Mouse (Mus musculus) layer of hippocampus, postnatal 14 days (tissue): ENCODE results near the gene Kcnq4. TPM values are rescaled to one million over a fixed set of nuclear protein-coding genes. Genes with fewer than 3 reads are reported as not detected.

Experiments used
- DNase-seq, 2 experiments: peaks; one replicate each; pipeline ENCODE4 v3.0.0; 2021 to 2022; ENCODE audit warnings: low spot score in 2 of 2, mixed read lengths in 1 of 2
- total RNA-seq, 2 experiments: library from RNA; stranded (reverse); gene quantifications; 2 replicates each; pipeline ENCODE4 v1.2.3; 2021

Gene Kcnq4
- total RNA-seq, 2 experiments from 2014 or later = 7.4 TPM

- no peak for DNase-seq
These were observed 22.2 kb downstream of the Kcnq4 start for GRCm38 (mm10) chr4:120726174-120726573.

DNA sequence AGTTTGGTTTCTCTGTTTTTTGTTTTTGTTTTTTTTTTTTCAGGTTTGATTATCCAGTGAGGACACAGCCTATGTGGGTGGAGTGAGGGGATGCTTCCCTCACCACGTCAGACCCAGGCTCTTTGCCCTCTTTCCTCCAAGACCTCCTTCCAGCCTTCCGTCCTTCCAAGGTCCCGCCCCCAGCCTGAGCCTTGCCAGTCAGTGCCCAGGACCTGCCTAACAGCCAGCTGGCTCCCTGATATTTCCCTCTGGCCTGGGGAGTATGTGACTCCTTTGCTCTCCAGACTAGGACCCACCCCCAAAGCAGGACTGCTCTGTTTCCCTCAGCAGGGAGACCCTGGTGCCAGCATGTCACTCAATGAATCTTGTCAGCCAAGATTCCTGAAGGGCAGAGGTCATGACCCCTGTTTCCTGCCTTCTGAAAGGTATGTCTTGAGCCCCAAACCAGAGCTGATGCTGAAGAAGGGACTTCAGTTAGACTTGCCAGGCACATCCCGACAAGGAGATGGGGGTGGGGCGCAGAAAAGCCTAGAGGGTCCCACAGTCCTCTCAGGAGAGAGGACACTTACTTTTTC, 22.8 kb downstream of the Kcnq4 start:
- no peak for DNase-seq

- no peak for DNase-seq
These were observed 26.8 kb downstream of the Kcnq4 start for GRCm38 (mm10) chr4:120721574-120721973.

DNA sequence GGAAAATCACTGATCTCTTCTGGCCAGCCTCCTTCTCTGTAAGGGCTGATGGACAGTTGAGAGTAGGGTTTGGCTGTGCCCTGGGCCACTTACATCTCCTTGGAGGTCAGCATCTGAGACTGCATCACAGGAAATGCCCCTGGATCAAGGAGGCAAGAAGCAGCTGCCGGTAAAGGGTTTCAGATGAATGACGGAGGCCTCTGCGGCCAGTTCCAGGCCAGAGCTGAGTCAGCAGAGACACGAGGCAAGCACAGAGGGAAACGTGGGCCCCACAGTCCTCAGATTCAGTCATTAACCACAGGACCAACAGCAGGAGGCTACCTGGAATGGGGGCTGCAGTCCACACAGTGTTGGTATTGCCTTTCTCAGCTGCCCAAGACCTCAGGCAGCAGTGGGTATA, 29.3 kb downstream of the Kcnq4 start:
- no peak for DNase-seq

DNA sequence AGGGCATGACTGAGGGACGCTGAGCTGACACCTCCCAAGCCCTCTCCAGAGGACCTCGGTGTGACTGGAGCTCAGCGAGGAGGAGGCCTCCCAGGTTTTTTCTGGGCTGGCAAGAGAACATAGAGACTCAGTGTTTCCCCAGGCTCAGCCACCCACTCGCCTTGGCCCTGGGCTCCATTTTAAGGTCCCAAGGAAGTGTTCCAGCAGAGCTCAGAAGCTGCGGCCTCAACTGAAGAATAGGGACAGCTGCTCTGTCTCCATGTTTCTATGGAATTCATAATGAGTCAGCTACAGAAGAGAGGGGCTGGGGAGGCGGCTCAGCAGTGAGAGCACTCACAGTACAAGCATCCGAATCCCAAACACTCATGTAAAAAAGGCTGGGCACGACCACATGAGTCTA, 30.8 kb downstream of the Kcnq4 start:
- DNase-seq = peak; percentile 32 to 47

DNA sequence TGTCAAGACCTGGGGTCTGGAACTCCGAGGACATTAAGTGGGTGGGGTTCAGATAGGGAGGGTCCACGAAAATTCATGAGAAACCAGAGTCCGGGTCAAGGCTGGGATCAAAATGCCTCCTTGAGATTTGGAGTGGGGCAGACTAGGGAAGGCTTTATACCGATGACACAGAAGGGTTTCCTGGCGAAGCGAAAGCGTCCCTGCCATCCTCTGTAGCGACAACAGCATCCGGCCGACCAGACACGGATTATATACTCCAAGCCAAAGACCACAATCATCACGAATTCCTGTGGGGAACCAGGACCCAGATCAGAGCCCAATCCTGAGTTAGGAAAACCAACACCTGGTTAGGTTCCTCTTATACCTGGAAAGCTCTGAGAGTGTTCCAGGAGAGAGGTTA, 31.6 kb downstream of the Kcnq4 start:
- no peak for DNase-seq

GRCm38 (mm10) chr4:120716141-120716571, 32.3 kb downstream of the Kcnq4 start:
- DNase-seq = no peak

DNA sequence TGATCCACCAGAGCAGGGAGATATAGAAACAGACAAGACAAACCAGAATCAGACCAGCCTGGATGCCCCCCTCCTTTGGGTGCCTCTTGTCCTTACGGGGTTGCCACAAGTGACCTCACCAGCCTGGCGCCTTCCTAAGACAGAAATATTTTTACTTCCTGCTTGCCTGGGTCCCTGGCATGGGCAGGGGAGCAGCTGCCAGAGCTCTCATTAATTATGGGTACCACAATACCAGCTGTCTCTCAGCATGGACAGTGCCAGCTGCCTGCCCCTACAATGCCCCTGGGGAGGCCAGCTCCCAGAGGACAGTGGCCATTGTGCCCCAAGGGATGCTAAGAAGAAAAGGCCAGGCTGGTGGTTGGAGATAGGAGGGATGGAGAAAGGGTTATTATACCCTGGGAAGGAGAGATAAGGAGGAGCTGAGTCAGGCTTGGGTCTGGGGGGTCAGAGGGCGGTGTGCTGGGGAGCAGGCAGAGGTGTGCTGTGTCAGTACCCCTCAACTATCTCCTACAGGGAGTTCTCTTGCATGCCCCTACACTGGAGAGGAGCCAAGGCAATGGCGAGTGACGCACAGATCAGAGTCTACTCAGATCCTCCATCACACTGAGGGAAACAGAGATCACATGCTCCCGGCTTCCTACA, 34.4 kb downstream of the Kcnq4 start:
- peak; percentile 32 to 46 for DNase-seq

- DNase-seq = peak in 1 of 2 experiments; percentile 53
These were observed 35.4 kb downstream of the Kcnq4 start for GRCm38 (mm10) chr4:120713021-120713420.

DNA sequence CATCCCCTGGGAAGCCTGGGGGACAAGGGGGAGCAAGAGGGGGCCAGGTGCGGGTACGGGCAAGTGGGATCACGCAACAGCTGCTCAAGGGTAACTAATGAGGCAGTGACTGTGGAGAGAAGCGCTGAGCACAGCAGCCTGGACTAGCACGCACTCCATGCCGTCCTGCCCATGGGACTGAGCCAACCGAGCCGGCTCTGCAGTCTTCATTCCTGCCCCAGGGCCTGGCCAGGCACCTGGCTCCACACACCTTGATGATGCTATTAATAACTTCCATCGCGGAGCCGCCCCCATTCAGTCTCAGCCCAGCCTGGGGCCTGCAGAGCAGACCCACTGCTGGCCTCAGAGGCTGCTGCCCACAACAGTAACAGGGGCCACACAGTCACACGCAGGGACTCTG, 36.2 kb downstream of the Kcnq4 start:
- no peak for DNase-seq

DNA sequence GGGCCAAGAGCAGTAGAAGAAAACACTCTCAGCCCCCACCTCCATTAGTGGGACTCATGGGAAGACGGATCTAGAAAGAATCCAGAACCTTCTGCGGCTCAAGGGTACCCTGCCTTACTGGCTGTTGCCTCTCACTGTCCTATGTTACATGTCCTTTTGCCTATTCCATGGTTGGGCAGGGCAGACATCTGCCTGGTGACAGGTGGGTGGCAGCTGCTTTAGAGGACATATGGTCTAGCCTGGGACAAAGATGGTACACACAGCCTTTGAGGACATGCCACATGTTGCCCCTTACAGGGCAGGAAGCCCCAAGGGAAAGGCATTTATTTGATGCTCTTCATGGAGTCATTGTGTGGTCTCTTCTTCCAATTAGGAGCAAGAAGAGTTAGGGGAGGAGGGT, 45.9 kb downstream of the Kcnq4 start:
- DNase-seq = no peak

GRCm38 (mm10) chr4:120702056-120702455, 46.4 kb downstream of the Kcnq4 start:
- peak in 1 of 2 experiments; percentile 31 for DNase-seq

DNA sequence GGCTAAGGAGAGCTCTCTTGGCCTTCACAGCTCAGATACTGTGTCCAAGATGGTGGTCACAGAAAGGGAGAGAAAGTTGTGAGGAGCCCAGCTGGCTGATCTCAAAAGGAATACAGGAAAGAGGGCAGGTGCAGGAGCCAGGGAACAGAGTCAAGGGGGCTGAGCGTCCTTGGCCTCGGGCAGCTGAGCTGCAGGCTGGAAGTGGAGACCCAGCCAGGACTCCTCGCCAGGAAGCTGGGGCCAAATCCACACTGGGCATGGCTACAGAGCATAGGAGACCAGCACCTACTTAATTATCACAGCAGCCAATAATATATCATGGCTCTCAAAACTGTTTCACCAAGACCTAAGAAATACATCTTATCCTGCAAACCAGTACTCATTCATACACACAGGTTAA, 47.2 kb downstream of the Kcnq4 start:
- DNase-seq = peak in 1 of 2 experiments; percentile 54

GRCm38 (mm10) chr4:120697799-120698484, 50.5 kb downstream of the Kcnq4 start:
- DNase-seq = no peak

DNA sequence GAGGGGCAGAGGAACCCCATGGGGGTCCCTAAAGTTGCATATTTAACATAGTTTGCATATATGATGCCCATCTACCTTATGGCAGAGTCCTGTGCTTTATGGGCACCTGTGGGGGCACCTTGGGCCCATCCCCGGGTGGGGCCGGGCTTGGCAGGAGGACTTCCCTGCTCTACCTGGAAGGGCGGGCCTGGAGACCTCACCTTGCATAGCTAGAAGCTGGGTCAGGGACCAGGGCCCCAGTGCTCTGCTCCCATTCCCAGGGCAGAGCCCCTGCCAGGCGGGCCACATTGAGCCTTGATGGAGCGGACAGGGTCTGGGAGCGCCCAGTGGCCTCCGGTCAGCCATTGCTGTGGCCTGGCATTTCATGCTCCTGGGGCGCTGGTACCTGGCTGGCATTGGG, 51.1 kb downstream of the Kcnq4 start:
- DNase-seq = no peak

DNA sequence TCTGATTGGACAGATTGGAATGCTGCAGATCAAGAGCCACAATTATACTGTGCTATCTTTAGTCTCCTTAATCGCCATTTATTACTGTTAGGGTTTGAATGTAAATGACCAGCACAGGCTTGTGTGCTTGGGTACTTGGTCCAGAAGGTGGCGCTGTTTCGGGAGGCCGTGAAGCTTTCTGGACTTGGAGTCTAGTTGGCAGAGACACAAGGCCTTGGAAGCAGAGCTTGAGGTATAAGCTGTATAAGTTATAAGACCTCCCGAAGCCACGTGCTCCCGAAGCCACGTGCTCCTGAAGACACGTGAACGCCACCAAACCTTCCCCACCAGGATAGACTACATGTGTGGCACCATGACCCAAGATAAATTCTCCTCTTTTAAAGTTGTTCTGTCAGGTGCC, 55.7 kb downstream of the Kcnq4 start:
- DNase-seq = peak; percentile 31 to 58

DNA sequence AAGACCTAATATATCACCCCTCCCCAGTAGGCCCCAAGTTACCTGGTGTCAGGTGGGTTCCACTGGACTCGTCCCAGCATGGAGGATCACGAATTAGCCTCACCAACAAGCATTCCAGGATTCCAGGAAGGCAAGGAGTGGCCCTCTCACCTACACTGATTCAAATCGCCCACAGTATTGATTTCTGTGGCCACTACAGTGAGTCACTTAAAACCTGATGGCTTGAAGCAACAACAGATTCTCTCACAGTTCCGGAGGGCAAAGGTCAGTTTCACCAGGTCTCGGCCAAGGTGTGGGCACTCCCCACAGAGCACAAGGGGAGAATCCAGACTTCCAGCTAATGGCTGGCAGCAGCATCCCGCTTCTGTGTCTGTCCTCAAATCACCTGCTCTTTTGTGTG, 59.1 kb downstream of the Kcnq4 start:
- no peak for DNase-seq

- no peak for DNase-seq
These were observed 61.1 kb downstream of the Kcnq4 start for GRCm38 (mm10) chr4:120687282-120687681.

GRCm38 (mm10) chr4:120683278-120683997, 65.0 kb downstream of the Kcnq4 start:
- no peak for DNase-seq

GRCm38 (mm10) chr4:120682168-120682567, 66.2 kb downstream of the Kcnq4 start:
- DNase-seq = peak; percentile 61 to 69

DNA sequence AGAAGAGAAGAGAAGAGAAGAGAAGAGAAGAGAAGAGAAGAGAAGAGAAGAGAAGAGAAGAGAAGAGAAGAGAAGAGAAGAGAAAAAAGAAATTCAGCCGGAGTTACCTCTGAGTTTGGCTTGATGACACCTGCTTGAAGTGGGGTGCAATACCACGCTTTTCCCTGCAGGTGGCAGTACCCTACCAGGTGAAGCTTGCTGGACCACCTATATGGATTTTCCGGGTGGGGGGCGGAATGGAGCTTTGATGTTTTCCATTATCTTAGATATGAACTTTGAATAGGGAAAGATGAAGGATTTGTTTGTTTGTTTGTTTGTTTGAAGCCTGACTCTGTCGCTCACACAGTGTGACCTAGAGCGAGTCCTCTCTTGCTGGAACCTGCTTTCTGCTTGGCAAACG, 67.5 kb downstream of the Kcnq4 start:
- no peak for DNase-seq

GRCm38 (mm10) chr4:120675640-120676039, 72.8 kb downstream of the Kcnq4 start:
- DNase-seq = no peak
